8 mouse cellular contexts compared by ENCODE assay signal in the genomic region with DNA sequence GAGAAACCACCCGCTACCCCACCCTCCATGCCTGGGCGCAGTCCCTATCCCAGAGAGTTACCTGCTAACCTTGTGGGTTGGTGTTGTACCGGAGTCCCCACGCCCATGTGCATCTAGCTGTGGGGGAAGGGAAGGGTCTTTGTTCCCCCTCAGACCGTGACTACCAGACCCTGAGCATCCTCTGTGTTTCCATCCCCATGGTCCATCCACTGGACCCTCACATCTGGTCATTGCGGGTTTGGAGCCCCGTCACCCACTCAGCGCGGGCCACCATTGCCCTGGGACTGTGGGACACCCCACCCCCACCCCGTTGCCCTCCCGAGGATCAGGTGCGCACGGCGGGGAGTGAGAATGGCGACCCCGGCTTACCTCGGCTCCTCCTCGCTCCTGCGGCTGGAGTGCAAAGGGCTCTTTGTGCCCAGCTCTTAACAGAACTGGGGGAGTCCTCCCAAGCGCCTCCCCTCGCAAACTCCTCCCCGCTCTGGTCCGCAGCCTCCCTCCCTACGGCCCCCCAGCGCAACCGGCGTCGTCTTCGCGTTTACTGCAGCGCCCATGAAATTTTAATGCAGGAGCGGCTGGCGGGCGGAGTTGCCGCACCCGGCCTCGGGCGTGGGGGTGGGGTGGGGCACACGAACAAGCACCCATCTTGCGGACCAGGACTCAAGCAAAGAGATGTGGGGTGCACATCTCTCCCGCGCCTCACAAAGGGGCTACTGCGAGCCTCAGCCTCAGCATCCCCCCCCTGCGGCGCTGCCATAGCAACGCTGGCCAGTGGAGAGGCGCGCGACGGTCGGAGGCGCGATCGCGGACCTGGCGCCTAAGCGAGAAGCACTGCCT. TPM values are rescaled to one million over a fixed set of nuclear protein-coding genes. Genes with fewer than 3 reads are reported as not detected.
DNase-seq lines count a peak whose midpoint lies in the region; ATAC-seq and TF ChIP-seq lines count a peak whose summit lies in the region.

No protein-coding gene starts in this region.

- peaks cover 21% of the 10 kb centered on the region for H3K4me1 ChIP-seq in embryonic facial prominence, embryonic 15.5 days
- peaks cover 4% of the 10 kb centered on the region; the same call in 1 of the 2 replicates for H3K4me1 ChIP-seq in intestine, postnatal 0 days (replicated peaks; ENCODE audit: control insufficient read depth, insufficient read depth, low read length)
- H3K4me1 ChIP-seq in midbrain, embryonic 13.5 days (replicated peaks) = peaks cover 49% of the 10 kb centered on the region

- peak overlapping the region; percentile 79 for H3K4me2 ChIP-seq in embryonic facial prominence, embryonic 15.5 days (replicated peaks)
- H3K4me2 ChIP-seq in intestine, postnatal 0 days (replicated peaks; ENCODE audit: low read depth) = peak overlapping the region; percentile 37
- H3K4me2 ChIP-seq in midbrain, embryonic 13.5 days (replicated peaks) = peak overlapping the region; percentile 91

- H3K4me3 ChIP-seq in embryonic facial prominence, embryonic 15.5 days (replicated peaks) = peak overlapping the region; percentile 41
- H3K4me3 ChIP-seq in intestine, postnatal 0 days (ENCODE audit: low read depth, low read length) = peak overlapping the region; percentile 21
- H3K4me3 ChIP-seq in midbrain, embryonic 13.5 days (replicated peaks) = peak overlapping the region; percentile 92

- no peaks in the 10 kb centered on the region for H3K9me3 ChIP-seq in embryonic facial prominence, embryonic 15.5 days (replicated peaks)
- H3K9me3 ChIP-seq in intestine, postnatal 0 days (ENCODE audit: control insufficient read depth) = no peaks in the 10 kb centered on the region
- H3K9me3 ChIP-seq in midbrain, embryonic 13.5 days = no peaks in the 10 kb centered on the region

- H3K36me3 ChIP-seq in embryonic facial prominence, embryonic 15.5 days = no peaks in the 10 kb centered on the region
- H3K36me3 ChIP-seq in intestine, postnatal 0 days (ENCODE audit: control insufficient read depth, insufficient read depth) = no peaks in the 10 kb centered on the region
- H3K36me3 ChIP-seq in midbrain, embryonic 13.5 days = peaks cover 18% of the 10 kb centered on the region

- peak overlapping the region; percentile 7; the same call in 1 of the 2 replicates for H3K9ac ChIP-seq in embryonic facial prominence, embryonic 15.5 days
- H3K9ac ChIP-seq in intestine, postnatal 0 days (ENCODE audit: low read depth, low read length) = no peak overlapping the region
- peak overlapping the region; percentile 98 for H3K9ac ChIP-seq in midbrain, embryonic 13.5 days (replicated peaks)

- no peak for TF ChIP-seq CTCF in intestine, postnatal 0 days (IDR thresholded peaks at IDR 0.05; ENCODE audit: low read depth)

- H3K27me3 ChIP-seq in embryonic facial prominence, embryonic 15.5 days = peaks cover 68% of the 10 kb centered on the region
- peaks cover 41% of the 10 kb centered on the region for H3K27me3 ChIP-seq in intestine, postnatal 0 days (replicated peaks; ENCODE audit: control insufficient read depth, insufficient read depth, low read length)
- no peaks in the 10 kb centered on the region for H3K27me3 ChIP-seq in midbrain, embryonic 13.5 days

- peak; percentile 65 to 75 for DNase-seq in left cerebral cortex, adult 18-20 months (ENCODE audit: low spot score in 2 of 2)
- DNase-seq in left cerebral cortex, adult 11 months (ENCODE audit: low spot score) = no peak
- no peak for DNase-seq in yolk sac, embryonic 10.5 days (ENCODE audit: low spot score)
- DNase-seq in ovary, postnatal 14 days (ENCODE audit: low spot score) = no peak

- ATAC-seq in embryonic facial prominence, embryonic 15.5 days (ENCODE audit: insufficient number of reproducible peaks, low FRiP score, low TSS enrichment, low read depth) = 0 out of 2 replicates have a peak, but pooled peaks have one; percentile 12
- ATAC-seq in intestine, postnatal 0 days = no peak
- peak; percentile 87 for ATAC-seq in midbrain, embryonic 13.5 days
- ATAC-seq in activated CD4-positive, CD25-positive, alpha-beta regulatory T cell, adult 4 months = no peak

- H3K27ac ChIP-seq in embryonic facial prominence, embryonic 15.5 days (replicated peaks) = no peak overlapping the region
- no peak overlapping the region for H3K27ac ChIP-seq in intestine, postnatal 0 days (ENCODE audit: low read depth, low read length)
- H3K27ac ChIP-seq in midbrain, embryonic 13.5 days = peak overlapping the region; percentile 100

- WGBS in embryonic facial prominence, embryonic 15.5 days = under 1% methylated on average over 57 of the region's 57 CpGs
- WGBS in intestine, postnatal 0 days = 1% methylated on average over 57 of the region's 57 CpGs
- WGBS in midbrain, embryonic 13.5 days = under 1% methylated on average over 57 of the region's 57 CpGs

RNA-seq across cellular contexts. Expression of gene Cryba4, which starts 23.9 kb away (rescaled TPM):
- 1 to 10 TPM in 1 of 2 experiments, not detected in 1; 1.0 TPM for total RNA-seq in left cerebral cortex, adult 18-20 months (2021)
- polyA plus RNA-seq in embryonic facial prominence, embryonic 15.5 days (2015; fragmentation: Nextera tagmentation; extraction: Ambion mirVana) = 3.4 and 3.7 TPM in 2 replicates
- polyA plus RNA-seq in intestine, postnatal 0 days (2015; fragmentation: Nextera tagmentation; extraction: Ambion mirVana) = 1.1 and 1.3 TPM in 2 replicates
- 1.6 and 1.7 TPM in 2 replicates for polyA plus RNA-seq in midbrain, embryonic 13.5 days (2015; fragmentation: Nextera tagmentation; extraction: Ambion mirVana)
- polyA plus RNA-seq in activated CD4-positive, CD25-positive, alpha-beta regulatory T cell, adult 4 months (2017; shearing (Covaris generic)) = not detected

RNA-seq across cellular contexts. Expression of gene Crybb1, which starts 27.2 kb away (rescaled TPM):
- total RNA-seq in left cerebral cortex, adult 18-20 months (2021) = 1 to 10 TPM; 5.9 to 8.5 TPM
- 6.8 and 7.7 TPM in 2 replicates for polyA plus RNA-seq in embryonic facial prominence, embryonic 15.5 days (2015; fragmentation: Nextera tagmentation; extraction: Ambion mirVana)
- polyA plus RNA-seq in intestine, postnatal 0 days (2015; fragmentation: Nextera tagmentation; extraction: Ambion mirVana) = 0.22 and 0.34 TPM in 2 replicates
- 2.7 and 3.3 TPM in 2 replicates for polyA plus RNA-seq in midbrain, embryonic 13.5 days (2015; fragmentation: Nextera tagmentation; extraction: Ambion mirVana)
- polyA plus RNA-seq in activated CD4-positive, CD25-positive, alpha-beta regulatory T cell, adult 4 months (2017; shearing (Covaris generic)) = not detected

RNA-seq across cellular contexts. Expression of gene Tpst2, which starts 48.0 kb away (rescaled TPM):
- total RNA-seq in left cerebral cortex, adult 18-20 months (2021) = 10 to 100 TPM; 29.6 to 39.3 TPM
- 51.0 and 52.0 TPM in 2 replicates for polyA plus RNA-seq in embryonic facial prominence, embryonic 15.5 days (2015; fragmentation: Nextera tagmentation; extraction: Ambion mirVana)
- 45.3 and 48.4 TPM in 2 replicates for polyA plus RNA-seq in intestine, postnatal 0 days (2015; fragmentation: Nextera tagmentation; extraction: Ambion mirVana)
- polyA plus RNA-seq in midbrain, embryonic 13.5 days (2015; fragmentation: Nextera tagmentation; extraction: Ambion mirVana) = 24.4 and 25.4 TPM in 2 replicates
- 10 to 100 TPM; 75.0 to 86.1 TPM for polyA plus RNA-seq in activated CD4-positive, CD25-positive, alpha-beta regulatory T cell, adult 4 months (2017; shearing (Covaris generic))

Comparison
In these comparisons a context has a peak if more than half of its experiments do, and no peak if none do; other contexts are left out.
1. DNase-seq: peak in left cerebral cortex, adult 18-20 months (2 of 2); none in left cerebral cortex, adult 11 months (single experiment), yolk sac, embryonic 10.5 days (single experiment) and ovary, postnatal 14 days (single experiment).
2. ATAC-seq: peak in embryonic facial prominence, embryonic 15.5 days (single experiment) and midbrain, embryonic 13.5 days (single experiment); none in intestine, postnatal 0 days (single experiment) and activated CD4-positive, CD25-positive, alpha-beta regulatory T cell, adult 4 months (single experiment).
3. H3K4me2 ChIP-seq: peak in every context shown above with its lines; median percentile 91 in midbrain, embryonic 13.5 days; 79 in embryonic facial prominence, embryonic 15.5 days; 37 in intestine, postnatal 0 days.
4. H3K4me3 ChIP-seq: peak in every context shown above with its lines; median percentile 92 in midbrain, embryonic 13.5 days; 41 in embryonic facial prominence, embryonic 15.5 days; 21 in intestine, postnatal 0 days.